Mouse (Mus musculus) MN1 (cell line): ENCODE results near the gene Gjb1.

Source experiments
- DNase-seq: peaks from one replicate; pipeline ENCODE4 v3.0.0-alpha.2; 2016; ENCODE audit warnings: low spot score

Gene Gjb1

GRCm38 (mm10) chrX:101418946-101419724, 43.0 kb downstream of the Gjb1 start:
- peak; percentile 21 for DNase-seq

- peak; percentile 84 for DNase-seq
Observed at GRCm38 (mm10) chrX:101419725-101420699, 43.8 kb downstream of the Gjb1 start.

- DNase-seq, result no peak
Observed at GRCm38 (mm10) chrX:101420700-101421095, 44.5 kb downstream of the Gjb1 start, which contains the start of gene Zmym3. Gene Zmym3, minus strand, starts transcription at chrX:101420849.

GRCm38 (mm10) chrX:101423462-101423861, 47.3 kb downstream of the Gjb1 start:
- DNase-seq, result no peak

GRCm38 (mm10) chrX:101427774-101428173, 51.6 kb downstream of the Gjb1 start:
- DNase-seq, result no peak

- DNase-seq, result peak; percentile 37
Observed at GRCm38 (mm10) chrX:101428785-101429141, 52.6 kb downstream of the Gjb1 start.

- DNase-seq, result peak; percentile 93
Observed at GRCm38 (mm10) chrX:101429142-101429949, 53.2 kb downstream of the Gjb1 start, which contains the start of gene Nono. Gene Nono, plus strand, starts transcription at chrX:101429318.

- DNase-seq, result peak; percentile 21
Observed at GRCm38 (mm10) chrX:101429976-101430375, 53.8 kb downstream of the Gjb1 start.
